Mouse (Mus musculus) kidney, adult 2 months (tissue): ENCODE data around the gene Kcnq1.

Source experiments
- CTCF ChIP-seq: fragments of 200-500 bp; conservative IDR thresholded peaks from 2 replicates; pipeline ENCODE4 v1.5.1; 2011; ENCODE audit warnings: low read depth, mild to moderate bottlenecking, control low read depth, low read length, moderate library complexity, mixed read lengths; ENCODE audit not compliant: insufficient read depth, insufficient read length
- POLR2A ChIP-seq: fragments of 200-500 bp; IDR thresholded peaks from one replicate; pipeline ENCODE4 v1.6.1; 2011; ENCODE audit warnings: low read depth, low read length, control low read depth

DNA sequence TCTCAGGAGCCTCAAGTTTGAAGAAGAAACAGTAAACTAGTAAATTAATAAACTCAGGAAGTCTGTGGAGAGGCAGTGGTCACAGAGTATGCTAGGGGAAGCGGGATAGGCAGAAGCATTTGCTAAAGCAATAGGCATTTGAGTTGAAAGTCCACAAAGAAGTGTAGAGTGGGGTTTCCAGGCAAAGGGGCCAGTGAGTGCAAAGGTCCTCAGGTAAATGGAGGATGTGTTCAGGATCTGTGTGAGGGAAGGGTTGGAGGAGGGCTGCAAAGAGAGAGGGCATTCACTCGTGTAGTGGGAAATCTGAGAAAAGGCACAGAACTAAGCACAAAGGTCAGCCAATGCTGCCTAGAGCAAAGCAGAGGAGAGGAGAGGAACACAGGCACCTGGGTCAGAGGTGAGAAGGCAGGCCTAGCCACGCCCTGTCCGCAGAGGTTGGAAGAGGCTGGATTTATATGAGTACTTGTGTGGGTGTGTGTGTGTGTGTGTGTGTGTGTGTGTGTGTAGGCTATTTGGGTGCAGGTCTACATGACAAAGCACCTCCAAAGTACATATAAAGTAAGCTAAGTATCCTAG is 313.5 kb downstream of the Kcnq1 start:
- TF ChIP-seq CTCF (no peak), POLR2A (no peak)
